ENCODE assay signal across 8 mouse cellular contexts in genomic region chr4:127935369-127935768, GRCm38 (mm10). TPM values are rescaled to one million over a fixed set of nuclear protein-coding genes. Genes with fewer than 3 reads are reported as not detected.
DNase-seq lines count a peak whose midpoint lies in the region; ATAC-seq and TF ChIP-seq lines count a peak whose summit lies in the region.

No protein-coding gene starts in this region.

- no peaks in the 10 kb centered on the region for H3K27me3 ChIP-seq in hindbrain, embryonic 10.5 days (ENCODE audit: insufficient read depth, poor library complexity, severe bottlenecking)
- no peaks in the 10 kb centered on the region for H3K27me3 ChIP-seq in hindbrain, embryonic 12.5 days
- H3K27me3 ChIP-seq in embryonic facial prominence, embryonic 10.5 days (replicated peaks; ENCODE audit: low read depth, poor library complexity, severe bottlenecking): no peaks in the 10 kb centered on the region

- 54% methylated on average over 3 of the region's 3 CpGs for WGBS in hindbrain, embryonic 10.5 days
- 44% methylated on average over 3 of the region's 3 CpGs for WGBS in hindbrain, embryonic 12.5 days
- 48% methylated on average over 3 of the region's 3 CpGs for WGBS in embryonic facial prominence, embryonic 10.5 days
- 73% methylated on average over 3 of the region's 3 CpGs for WGBS in olfactory bulb, adult 2 months

- H3K9me3 ChIP-seq in hindbrain, embryonic 10.5 days: no peaks in the 10 kb centered on the region
- H3K9me3 ChIP-seq in hindbrain, embryonic 12.5 days (replicated peaks): no peaks in the 10 kb centered on the region
- H3K9me3 ChIP-seq in embryonic facial prominence, embryonic 10.5 days: no peaks in the 10 kb centered on the region

- no peak overlapping the region for H3K27ac ChIP-seq in hindbrain, embryonic 10.5 days
- H3K27ac ChIP-seq in hindbrain, embryonic 12.5 days: no peak overlapping the region
- H3K27ac ChIP-seq in embryonic facial prominence, embryonic 10.5 days (replicated peaks): no peak overlapping the region
- no peak overlapping the region for H3K27ac ChIP-seq in olfactory bulb, adult 2 months (ENCODE audit: insufficient read depth, low read depth, low read length)

- no peaks in the 10 kb centered on the region for H3K4me1 ChIP-seq in hindbrain, embryonic 10.5 days (replicated peaks)
- H3K4me1 ChIP-seq in hindbrain, embryonic 12.5 days: no peaks in the 10 kb centered on the region
- H3K4me1 ChIP-seq in embryonic facial prominence, embryonic 10.5 days: no peaks in the 10 kb centered on the region
- no peaks in the 10 kb centered on the region for H3K4me1 ChIP-seq in olfactory bulb, adult 2 months (ENCODE audit: control insufficient read depth, insufficient read depth, low read length)

- no peaks in the 10 kb centered on the region for H3K36me3 ChIP-seq in hindbrain, embryonic 10.5 days
- H3K36me3 ChIP-seq in hindbrain, embryonic 12.5 days: no peaks in the 10 kb centered on the region
- H3K36me3 ChIP-seq in embryonic facial prominence, embryonic 10.5 days (replicated peaks): no peaks in the 10 kb centered on the region

- no peak for ATAC-seq in hindbrain, embryonic 12.5 days (ENCODE audit: low FRiP score)

- peak; percentile 58 for TF ChIP-seq CTCF in olfactory bulb, adult 2 months (IDR thresholded peaks at IDR 0.05; ENCODE audit: insufficient read depth, low read depth, low read length)

- H3K9ac ChIP-seq in hindbrain, embryonic 12.5 days: no peak overlapping the region

- no peak overlapping the region for H3K4me2 ChIP-seq in hindbrain, embryonic 12.5 days (replicated peaks)

- no peak for TF ChIP-seq POLR2A in olfactory bulb, adult 2 months (IDR thresholded peaks at IDR 0.05; ENCODE audit: insufficient read depth, low read depth, low read length)

- DNase-seq in hindbrain, embryonic 10.5 days (ENCODE audit: low spot score): peak; percentile 33
- peak; percentile 17 for DNase-seq in thymus, postnatal 4 days
- no peak for DNase-seq in thymus, adult 18-20 months
- peak; percentile 41 for DNase-seq in embryonic facial prominence, embryonic 10.5 days (ENCODE audit: low spot score)
- DNase-seq in ovary, postnatal 10 days (ENCODE audit: low spot score): no peak
- no peak for DNase-seq in gastrocnemius, postnatal 25 days

- H3K4me3 ChIP-seq in hindbrain, embryonic 10.5 days: no peak overlapping the region
- no peak overlapping the region for H3K4me3 ChIP-seq in hindbrain, embryonic 12.5 days
- no peak overlapping the region for H3K4me3 ChIP-seq in embryonic facial prominence, embryonic 10.5 days
- no peak overlapping the region for H3K4me3 ChIP-seq in olfactory bulb, adult 2 months (ENCODE audit: insufficient read depth, low read depth, low read length)

RNA-seq across cellular contexts. Expression of gene CK137956, which starts 35.4 kb away (rescaled TPM):
- polyA plus RNA-seq in hindbrain, embryonic 10.5 days (2016; fragmentation: Nextera tagmentation; extraction: Ambion mirVana): 1.0 and 1.1 TPM in 2 replicates
- polyA plus RNA-seq in hindbrain, embryonic 12.5 days (2016; fragmentation: Nextera tagmentation; extraction: Ambion mirVana): 0.53 and 0.55 TPM in 2 replicates
- polyA plus RNA-seq in embryonic facial prominence, embryonic 10.5 days (2016; fragmentation: Nextera tagmentation; extraction: Ambion mirVana): 0.26 and 0.39 TPM in 2 replicates
- polyA plus RNA-seq in olfactory bulb, adult 2 months (2012; ENCODE audit: insufficient read depth, insufficient read length, low replicate concordance, missing spikeins): not detected in 2 replicates
- not detected for total RNA-seq in gastrocnemius, postnatal 25 days (2021)

RNA-seq across cellular contexts. Expression of gene Csmd2, which starts 52.3 kb away (rescaled TPM):
- 1.2 and 2.4 TPM in 2 replicates for polyA plus RNA-seq in hindbrain, embryonic 10.5 days (2016; fragmentation: Nextera tagmentation; extraction: Ambion mirVana)
- polyA plus RNA-seq in hindbrain, embryonic 12.5 days (2016; fragmentation: Nextera tagmentation; extraction: Ambion mirVana): 4.9 and 5.4 TPM in 2 replicates
- polyA plus RNA-seq in embryonic facial prominence, embryonic 10.5 days (2016; fragmentation: Nextera tagmentation; extraction: Ambion mirVana): 0.29 and 0.31 TPM in 2 replicates
- not detected in 2 replicates for polyA plus RNA-seq in olfactory bulb, adult 2 months (2012; ENCODE audit: insufficient read depth, insufficient read length, low replicate concordance, missing spikeins)
- not detected for total RNA-seq in gastrocnemius, postnatal 25 days (2021)

Comparison
In these comparisons a context has a peak if more than half of its experiments do, and no peak if none do; other contexts are left out.
1. DNase-seq: peak in hindbrain, embryonic 10.5 days (single experiment), thymus, postnatal 4 days (single experiment) and embryonic facial prominence, embryonic 10.5 days (single experiment); none in thymus, adult 18-20 months (0 of 2), ovary, postnatal 10 days (single experiment) and gastrocnemius, postnatal 25 days (single experiment).